Mouse (Mus musculus) embryonic facial prominence, embryonic 12.5 days (tissue): ENCODE data around the gene Prkcz. TPM values are rescaled to one million over a fixed set of nuclear protein-coding genes. Genes with fewer than 3 reads are reported as not detected.

Experiments
- ATAC-seq: fragments of 200-750 bp; cut with Nextera tagmentation; 2 replicates; pipeline ENCODE4 v1.8.0; 2017; ENCODE audit not compliant: insufficient number of reproducible peaks, insufficient read depth, low FRiP score, low TSS enrichment
- H3K27ac ChIP-seq: fragments of 300-500 bp; sonication (generic); 2 replicates; pipeline ENCODE4 v1.5.1; 2016; ENCODE audit warnings: mild to moderate bottlenecking
- H3K27me3 ChIP-seq: fragments of 300-500 bp; sonication (generic); 2 replicates; pipeline ENCODE4 v1.6.1; 2016; ENCODE audit warnings: mild to moderate bottlenecking, moderate library complexity
- H3K36me3 ChIP-seq: fragments of 300-500 bp; sonication (generic); 2 replicates; pipeline ENCODE4 v1.6.1; 2016; ENCODE audit warnings: mild to moderate bottlenecking
- H3K4me1 ChIP-seq: fragments of 300-500 bp; sonication (generic); 2 replicates; pipeline ENCODE4 v1.6.1; 2016
- H3K4me2 ChIP-seq: fragments of 300-500 bp; sonication (generic); replicated peaks from 2 replicates; pipeline ENCODE4 v1.6.1; 2016; ENCODE audit warnings: mild to moderate bottlenecking, moderate library complexity
- H3K4me3 ChIP-seq: fragments of 300-500 bp; sonication (generic); 2 replicates; pipeline ENCODE4 v1.5.1; 2016; ENCODE audit warnings: mild to moderate bottlenecking
- H3K9ac ChIP-seq: fragments of 300-500 bp; sonication (generic); 2 replicates; pipeline ENCODE4 v1.6.1; 2016; ENCODE audit warnings: mild to moderate bottlenecking, moderate library complexity
- H3K9me3 ChIP-seq: fragments of 300-500 bp; sonication (generic); 2 replicates; pipeline ENCODE4 v1.6.1; 2016; ENCODE audit warnings: mild to moderate bottlenecking, moderate library complexity
- WGBS: fragments of 180-500 bp; shearing (Covaris S2); methylation state at CpG from one replicate; pipeline ENCODE4 v1.1.7; 2016; 5-methylcytosine and 5-hydroxymethylcytosine counted together
- polyA plus RNA-seq: library from polyadenylated mRNA; unstranded; fragments of >200 nt; fragmentation: Nextera tagmentation; extraction: Ambion mirVana; gene quantifications from 2 replicates; pipeline ENCODE4 v1.2.1, GENCODE M21; 2016

Prkcz gene
- polyA plus RNA-seq, 1 experiment from 2014 or later = 12.2 TPM

GRCm38 (mm10) chr4:155305531-155306031 lies 55.6 kb downstream of the Prkcz start:
- Histone ChIP-seq H3K9me3 (no peaks in the 10 kb centered on the region), H3K27me3 (no peaks in the 10 kb centered on the region), H3K36me3 (no peaks in the 10 kb centered on the region), H3K27ac (no peak overlapping the region), H3K9ac (no peak overlapping the region), H3K4me3 (no peak overlapping the region), H3K4me2 (no peak overlapping the region), H3K4me1 (peaks cover 31% of the 10 kb centered on the region; the same call in 1 of the 2 replicates)
- whole genome bisulfite sequencing = 50% methylated on average over 8 of the region's 8 CpGs
- ATAC-seq = no peak

- no peak overlapping the region for H3K4me2 ChIP-seq
- peaks cover 31% of the 10 kb centered on the region; the same call in 1 of the 2 replicates for H3K4me1 ChIP-seq
- H3K9me3 ChIP-seq = no peaks in the 10 kb centered on the region
- H3K27me3 ChIP-seq = no peaks in the 10 kb centered on the region
- H3K9ac ChIP-seq = no peak overlapping the region
- no peak overlapping the region for H3K27ac ChIP-seq
- ATAC-seq = no peak
- no peaks in the 10 kb centered on the region for H3K36me3 ChIP-seq
- H3K4me3 ChIP-seq = no peak overlapping the region
- 86% methylated on average over 7 of the region's 7 CpGs for WGBS
Measured at GRCm38 (mm10) chr4:155304508-155305096, 56.6 kb downstream of the Prkcz start.

GRCm38 (mm10) chr4:155301965-155302364 lies 59.2 kb downstream of the Prkcz start:
- ATAC-seq = no peak
- Histone ChIP-seq H3K9ac (no peak overlapping the region), H3K27ac (peak overlapping the region; percentile 70), H3K4me2 (no peak overlapping the region), H3K4me1 (peaks cover 18% of the 10 kb centered on the region; the same call in 1 of the 2 replicates), H3K9me3 (no peaks in the 10 kb centered on the region), H3K36me3 (no peaks in the 10 kb centered on the region), H3K4me3 (no peak overlapping the region), H3K27me3 (no peaks in the 10 kb centered on the region)
- 40% methylated on average over 4 of the region's 4 CpGs for WGBS

GRCm38 (mm10) chr4:155301098-155301447 lies 60.1 kb downstream of the Prkcz start:
- ATAC-seq = no peak
- WGBS = 89% methylated on average over 7 of the region's 7 CpGs
- Histone ChIP-seq H3K4me2 (no peak overlapping the region), H3K9me3 (no peaks in the 10 kb centered on the region), H3K27me3 (no peaks in the 10 kb centered on the region), H3K4me3 (no peak overlapping the region), H3K36me3 (no peaks in the 10 kb centered on the region), H3K9ac (no peak overlapping the region), H3K27ac (peak overlapping the region; percentile 18; the same call in 1 of the 2 replicates), H3K4me1 (peaks cover 10% of the 10 kb centered on the region; the same call in 1 of the 2 replicates)

GRCm38 (mm10) chr4:155300421-155301097 lies 60.6 kb downstream of the Prkcz start:
- Histone ChIP-seq H3K4me3 (no peak overlapping the region), H3K4me2 (no peak overlapping the region), H3K4me1 (0 out of 2 replicates have a peak, but pooled peaks cover 7% of the 10 kb centered on the region), H3K9ac (no peak overlapping the region), H3K27me3 (no peaks in the 10 kb centered on the region), H3K9me3 (no peaks in the 10 kb centered on the region), H3K27ac (no peak overlapping the region), H3K36me3 (no peaks in the 10 kb centered on the region)
- 80% methylated on average over 21 of the region's 21 CpGs for WGBS
- no peak for ATAC-seq

- Histone ChIP-seq H3K4me3 (no peak overlapping the region), H3K27me3 (no peaks in the 10 kb centered on the region), H3K27ac (no peak overlapping the region), H3K4me1 (0 out of 2 replicates have a peak, but pooled peaks cover 7% of the 10 kb centered on the region), H3K36me3 (no peaks in the 10 kb centered on the region), H3K9ac (no peak overlapping the region), H3K4me2 (no peak overlapping the region), H3K9me3 (no peaks in the 10 kb centered on the region)
- 84% methylated on average over 4 of the region's 4 CpGs for WGBS
- no peak for ATAC-seq
Measured at GRCm38 (mm10) chr4:155298826-155299225, 62.3 kb downstream of the Prkcz start.

GRCm38 (mm10) chr4:155297057-155297456 lies 64.1 kb downstream of the Prkcz start:
- Histone ChIP-seq H3K9ac (no peak overlapping the region), H3K27ac (no peak overlapping the region), H3K9me3 (no peaks in the 10 kb centered on the region), H3K27me3 (no peaks in the 10 kb centered on the region), H3K4me2 (no peak overlapping the region), H3K4me3 (no peak overlapping the region), H3K36me3 (no peaks in the 10 kb centered on the region), H3K4me1 (0 out of 2 replicates have a peak, but pooled peaks cover 6% of the 10 kb centered on the region)
- WGBS = 41% methylated on average over 2 of the region's 2 CpGs
- ATAC-seq = no peak

- no peak for ATAC-seq
- Histone ChIP-seq H3K4me3 (no peak overlapping the region), H3K9ac (no peak overlapping the region), H3K4me2 (no peak overlapping the region), H3K4me1 (no peaks in the 10 kb centered on the region), H3K9me3 (no peaks in the 10 kb centered on the region), H3K27me3 (no peaks in the 10 kb centered on the region), H3K27ac (no peak overlapping the region; the same call in 1 of the 2 replicates), H3K36me3 (no peaks in the 10 kb centered on the region)
- WGBS = 68% methylated on average over 4 of the region's 4 CpGs
Measured at GRCm38 (mm10) chr4:155295996-155296395, 65.2 kb downstream of the Prkcz start.

- Histone ChIP-seq H3K27ac (no peak overlapping the region), H3K4me1 (no peaks in the 10 kb centered on the region), H3K36me3 (no peaks in the 10 kb centered on the region), H3K9ac (no peak overlapping the region), H3K9me3 (no peaks in the 10 kb centered on the region), H3K27me3 (no peaks in the 10 kb centered on the region), H3K4me3 (no peak overlapping the region), H3K4me2 (no peak overlapping the region)
- 76% methylated on average over 10 of the region's 10 CpGs for WGBS
- ATAC-seq = no peak
Measured at GRCm38 (mm10) chr4:155295026-155295590, 66.1 kb downstream of the Prkcz start.

GRCm38 (mm10) chr4:155294381-155294780 lies 66.8 kb downstream of the Prkcz start:
- Histone ChIP-seq H3K36me3 (no peaks in the 10 kb centered on the region), H3K27ac (no peak overlapping the region), H3K4me3 (no peak overlapping the region), H3K27me3 (no peaks in the 10 kb centered on the region), H3K4me2 (no peak overlapping the region), H3K9ac (no peak overlapping the region), H3K9me3 (no peaks in the 10 kb centered on the region), H3K4me1 (no peaks in the 10 kb centered on the region)
- no peak for ATAC-seq
- 87% methylated on average over 14 of the region's 14 CpGs for WGBS

- Histone ChIP-seq H3K9ac (no peak overlapping the region), H3K9me3 (no peaks in the 10 kb centered on the region), H3K36me3 (no peaks in the 10 kb centered on the region), H3K27me3 (no peaks in the 10 kb centered on the region), H3K27ac (no peak overlapping the region), H3K4me2 (no peak overlapping the region), H3K4me1 (no peaks in the 10 kb centered on the region), H3K4me3 (no peak overlapping the region)
- WGBS = 86% methylated on average over 10 of the region's 10 CpGs
- ATAC-seq = no peak
Measured at GRCm38 (mm10) chr4:155292863-155293262, 68.3 kb downstream of the Prkcz start.

- Histone ChIP-seq H3K4me2 (no peak overlapping the region), H3K27ac (no peak overlapping the region), H3K9ac (no peak overlapping the region), H3K4me3 (no peak overlapping the region), H3K9me3 (no peaks in the 10 kb centered on the region), H3K4me1 (peaks cover 7% of the 10 kb centered on the region), H3K27me3 (no peaks in the 10 kb centered on the region), H3K36me3 (no peaks in the 10 kb centered on the region)
- ATAC-seq = no peak
- 91% methylated on average over 7 of the region's 7 CpGs for WGBS
Measured at GRCm38 (mm10) chr4:155290045-155290444, 71.1 kb downstream of the Prkcz start.
